Mouse (Mus musculus) frontal cortex, adult 2 months (tissue): Measurements from ENCODE around the gene Nova2. TPM values are rescaled to one million over a fixed set of nuclear protein-coding genes. Genes with fewer than 3 reads are reported as not detected.
A peak's percentile ranks its signal among the peaks of the same experiment; 100 is the strongest.

ENCODE experiments used
- DNase-seq, 2 experiments: peaks; one replicate each; pipeline ENCODE4 v3.0.0; 2022; ENCODE audit warnings: low spot score in 1 of 2; ENCODE audit errors: extremely low spot score in 1 of 2
- polyA plus RNA-seq: library from polyadenylated mRNA; depleted of rRNA; stranded (reverse); fragments of >200 nt; gene quantifications from 2 replicates; pipeline ENCODE4 v1.2.3, GENCODE M21; 2012; rRNA removed

Nova2 gene
- polyA plus RNA-seq = 25.0 and 27.0 TPM in 2 replicates

- DNase-seq = peak; percentile 95 to 98
Measured at GRCm38 (mm10) chr7:18925162-18925938, at the start of gene Nova2. Gene Nova2 (plus strand): TSS chr7:18925888.

DNA sequence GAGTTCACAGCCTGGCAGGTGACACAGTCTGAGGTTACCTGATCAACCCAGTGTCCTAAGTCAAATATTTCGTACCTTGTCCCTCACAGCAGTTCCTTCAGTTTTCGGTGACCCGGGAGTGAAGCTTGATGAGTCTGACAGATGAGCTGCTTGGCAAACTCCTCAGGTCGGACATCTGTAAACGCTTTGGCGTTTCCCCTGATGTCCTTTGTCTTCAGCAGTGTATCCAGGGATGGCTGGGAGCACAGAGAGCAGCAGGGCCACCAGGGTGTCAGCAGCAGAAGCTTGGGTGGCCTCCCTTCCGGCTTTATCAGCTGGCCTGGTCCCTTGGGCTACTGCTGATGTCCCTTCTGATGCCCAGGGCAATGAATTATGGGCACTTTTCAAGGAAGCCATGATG is 47.0 kb upstream of the Nova2 start:
- DNase-seq = no peak

- DNase-seq = no peak
Measured at GRCm38 (mm10) chr7:18883991-18884744, 41.5 kb upstream of the Nova2 start.

GRCm38 (mm10) chr7:18884745-18885422 is 40.8 kb upstream of the Nova2 start:
- DNase-seq = no peak

DNA sequence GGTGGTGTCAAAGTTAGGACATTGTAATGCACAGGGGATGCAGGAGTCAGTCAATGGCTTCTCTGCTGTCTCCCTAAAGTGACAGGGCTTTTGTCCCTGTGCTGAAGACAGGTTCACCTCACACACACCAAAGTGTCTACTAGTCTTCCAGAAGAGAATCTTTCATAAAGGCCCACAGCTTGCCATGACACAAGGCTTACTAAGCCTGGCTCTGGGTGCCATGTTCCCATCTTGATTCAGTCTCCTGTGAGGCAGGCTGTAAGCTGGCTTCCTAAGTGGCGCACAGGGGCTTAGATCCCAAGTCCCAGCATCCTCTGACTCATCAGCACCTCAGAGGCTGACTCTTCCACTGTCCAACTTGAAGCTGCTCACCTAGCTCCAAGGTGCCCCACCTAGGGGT is 38.7 kb upstream of the Nova2 start:
- DNase-seq = no peak

GRCm38 (mm10) chr7:18890848-18891247 is 34.8 kb upstream of the Nova2 start:
- no peak for DNase-seq

GRCm38 (mm10) chr7:18891872-18892599 is 33.7 kb upstream of the Nova2 start:
- DNase-seq = peak; percentile 84 to 96

DNA sequence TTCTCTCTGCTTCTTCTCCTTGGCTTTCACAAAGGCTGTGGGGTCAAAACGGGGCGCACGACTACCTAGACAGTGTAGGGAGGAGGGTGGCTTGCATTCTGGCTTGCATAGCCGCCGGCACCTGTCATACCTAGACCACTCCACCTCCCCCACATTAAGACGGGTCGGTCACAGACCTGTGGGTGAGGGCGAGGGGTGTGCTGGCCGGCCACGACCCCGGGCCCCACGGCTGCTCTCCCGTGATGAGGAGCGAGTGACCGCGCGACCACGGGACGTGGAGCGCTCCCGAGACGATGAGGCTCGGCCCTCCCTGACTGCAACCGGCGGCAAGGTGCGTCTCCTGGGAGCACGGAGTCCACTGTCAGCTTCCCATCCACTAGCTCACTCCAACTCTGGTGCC is 32.7 kb upstream of the Nova2 start:
- no peak for DNase-seq

DNA sequence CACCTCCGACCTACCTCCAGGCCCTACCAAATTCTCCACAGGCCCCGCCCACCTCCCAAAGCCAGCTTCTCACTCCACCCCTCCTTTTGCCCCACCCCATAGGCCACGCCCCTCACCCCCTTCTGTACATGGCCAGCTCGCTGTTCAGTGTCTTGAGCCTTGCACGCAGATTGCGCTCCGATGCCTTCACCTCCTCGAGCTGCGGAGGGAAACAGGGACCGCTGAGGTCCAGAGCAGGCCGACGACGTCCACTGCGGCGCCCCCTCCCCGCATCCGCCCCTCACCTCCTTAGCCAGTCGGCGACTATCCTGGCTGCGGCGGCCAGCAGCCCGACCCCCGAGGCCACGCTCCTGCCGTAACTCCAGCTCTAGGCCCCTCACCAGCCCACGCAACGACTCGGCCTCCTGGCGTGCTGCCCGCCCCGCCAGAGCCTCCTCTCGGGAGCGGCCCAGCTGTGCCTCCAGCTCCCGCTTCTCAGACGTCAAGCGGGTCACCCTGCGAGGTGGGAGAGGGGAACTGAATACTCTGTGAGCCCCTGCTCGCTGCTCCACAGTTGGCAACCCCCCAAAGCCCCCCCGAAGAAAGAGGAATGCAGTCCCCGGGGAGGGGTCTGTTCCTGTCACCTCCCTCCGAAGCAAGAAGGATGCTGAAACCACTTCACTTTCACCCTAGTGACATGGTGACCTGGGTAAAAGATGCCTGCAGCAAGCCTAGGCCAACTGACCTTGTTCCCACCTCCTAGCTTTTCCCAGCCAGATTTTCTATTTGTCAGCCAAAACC is 31.8 kb upstream of the Nova2 start:
- peak in 1 of 2 experiments; percentile 61 for DNase-seq

DNA sequence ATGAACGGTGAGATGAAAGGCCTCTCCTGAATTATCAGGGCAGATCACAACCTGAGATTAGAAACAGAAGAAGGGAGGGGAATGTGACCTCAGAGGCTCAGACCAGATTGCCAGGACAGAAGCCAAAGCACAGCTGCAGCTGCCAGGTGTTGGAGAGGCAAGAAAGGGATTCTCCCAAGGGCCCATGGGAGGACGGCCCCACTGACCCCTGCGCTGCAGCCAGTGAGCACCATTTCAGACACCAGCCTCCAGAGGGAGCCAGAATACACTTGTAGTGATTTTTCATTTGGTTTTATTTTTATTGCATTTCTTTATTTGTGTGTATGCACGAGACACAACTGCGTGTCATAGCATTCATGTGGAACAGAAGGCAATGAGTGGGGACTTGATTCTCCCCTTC is 29.2 kb upstream of the Nova2 start:
- DNase-seq = peak in 1 of 2 experiments; percentile 70

DNA sequence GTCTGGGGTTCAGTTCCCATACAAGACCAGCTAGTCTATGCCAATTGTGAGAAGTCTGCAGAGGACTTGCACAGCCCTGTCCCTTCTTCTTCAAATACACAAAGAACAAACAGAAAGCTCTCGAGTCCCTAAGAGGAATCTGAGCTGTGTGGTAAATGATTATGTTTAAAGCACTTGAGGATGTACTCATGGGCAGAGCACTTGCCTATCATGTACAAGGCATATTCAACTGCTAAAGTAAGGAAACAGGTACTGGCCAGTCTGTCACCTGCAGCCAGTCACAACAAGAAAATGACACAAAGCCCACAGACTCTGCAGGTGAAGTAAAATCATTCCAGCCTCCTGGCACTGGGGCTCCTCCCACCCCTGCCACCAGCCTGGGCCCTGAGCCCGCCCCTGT is 25.2 kb upstream of the Nova2 start:
- DNase-seq = no peak

GRCm38 (mm10) chr7:18902486-18902885 is 23.2 kb upstream of the Nova2 start:
- DNase-seq = no peak

- no peak for DNase-seq
Measured at GRCm38 (mm10) chr7:18904971-18905370, 20.7 kb upstream of the Nova2 start.

DNA sequence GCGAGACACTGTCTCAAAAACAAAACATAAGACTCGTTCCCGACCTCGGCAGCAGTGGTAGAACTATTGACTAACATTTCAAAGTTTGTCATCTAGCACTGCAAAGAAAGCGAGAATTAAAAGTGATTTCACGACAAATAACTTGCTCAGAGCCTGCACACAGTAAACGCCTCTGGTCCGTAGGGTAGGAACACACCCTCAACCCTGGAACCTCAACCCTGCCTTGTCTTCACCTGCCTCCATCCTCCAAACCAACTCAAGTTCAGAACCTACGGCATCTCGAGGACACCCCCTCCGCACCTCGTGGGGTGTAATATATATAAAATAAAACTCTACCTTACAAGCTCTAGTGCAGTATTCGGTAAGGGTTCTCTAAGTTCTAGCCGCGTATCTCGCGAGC is 15.9 kb upstream of the Nova2 start:
- no peak for DNase-seq

GRCm38 (mm10) chr7:18910241-18910831 is 15.4 kb upstream of the Nova2 start, which contains the start of gene Ccdc61:
Gene Ccdc61 (minus strand): TSS chr7:18910415.
- DNase-seq = peak; percentile 99

DNA sequence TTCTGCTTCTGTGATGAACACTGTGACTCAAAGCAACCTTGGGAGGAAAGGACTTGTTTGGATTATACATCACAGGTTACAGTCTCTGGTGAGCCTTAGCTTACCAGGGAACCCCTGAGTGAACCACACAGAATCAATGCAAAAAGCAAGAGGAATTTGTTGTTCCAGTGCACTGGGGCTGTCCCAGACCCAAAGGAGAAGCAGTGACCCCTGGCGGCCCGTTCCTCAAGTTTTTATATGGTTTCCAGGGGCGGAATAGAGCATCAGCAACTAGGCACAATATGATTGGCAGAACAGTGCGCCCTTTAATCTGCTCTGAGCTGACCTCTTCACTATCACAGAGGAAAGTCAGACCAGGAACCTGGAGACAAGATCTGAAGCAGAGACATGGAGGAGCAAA is 9.4 kb upstream of the Nova2 start:
- DNase-seq = no peak

GRCm38 (mm10) chr7:18917931-18918330 is 7.8 kb upstream of the Nova2 start:
- peak in 1 of 2 experiments; percentile 23 for DNase-seq

- peak; percentile 82 to 87 for DNase-seq
Measured at GRCm38 (mm10) chr7:18921069-18921468, 4.6 kb upstream of the Nova2 start.

GRCm38 (mm10) chr7:18922807-18923206 is 2.9 kb upstream of the Nova2 start:
- DNase-seq = peak; percentile 91 to 93
